In genomic region chrX:9271947-9272459, GRCm38 (mm10) we compare ENCODE assay signal across 8 mouse cellular contexts. TPM values are rescaled to one million over a fixed set of nuclear protein-coding genes. Genes with fewer than 3 reads are reported as not detected.
DNase-seq lines count a peak whose midpoint lies in the region; ATAC-seq and TF ChIP-seq lines count a peak whose summit lies in the region.

No protein-coding gene starts in this region.

- no peak for TF ChIP-seq CTCF in G1E (IDR thresholded peaks at IDR 0.05; ENCODE audit: low read depth, low read length)
- no peak for TF ChIP-seq CTCF in forebrain, postnatal 0 days (IDR thresholded peaks at IDR 0.05; ENCODE audit: low read depth)

- peak overlapping the region; percentile 67 for H3K27ac ChIP-seq in heart, embryonic 15.5 days
- H3K27ac ChIP-seq in forebrain, postnatal 0 days (ENCODE audit: low read depth, low read length): peak overlapping the region; percentile 72; the same call in 1 of the 2 replicates

- no peak for DNase-seq in heart, adult 8-10 months (ENCODE audit: low spot score)
- no peak for DNase-seq in G1E (ENCODE audit: low spot score)
- no peak for DNase-seq in forebrain, postnatal 0 days
- no peak for DNase-seq in natural killer cell, adult 2 months (ENCODE audit: low spot score in 2 of 2)
- no peak for DNase-seq in right cerebral cortex, postnatal 4 days
- no peak for DNase-seq in frontal cortex, postnatal 10 days (ENCODE audit: low spot score in 2 of 2)

- H3K9ac ChIP-seq in heart, embryonic 15.5 days: peak overlapping the region; percentile 53
- H3K9ac ChIP-seq in forebrain, postnatal 0 days: 0 out of 2 replicates have a peak overlapping the region, but pooled peaks have one; percentile 63

- 0 out of 2 replicates have a peak, but pooled peaks cover 3% of the 10 kb centered on the region for H3K4me1 ChIP-seq in heart, embryonic 15.5 days (replicated peaks)
- H3K4me1 ChIP-seq in G1E (ENCODE audit: insufficient read depth, low read depth, low read length): peaks cover 15% of the 10 kb centered on the region
- no peaks in the 10 kb centered on the region for H3K4me1 ChIP-seq in forebrain, postnatal 0 days (ENCODE audit: insufficient read depth)

- no peaks in the 10 kb centered on the region for H3K36me3 ChIP-seq in heart, embryonic 15.5 days
- no peaks in the 10 kb centered on the region for H3K36me3 ChIP-seq in G1E (replicated peaks)
- H3K36me3 ChIP-seq in forebrain, postnatal 0 days (ENCODE audit: insufficient read depth): no peaks in the 10 kb centered on the region

- peak overlapping the region; percentile 63 for H3K4me3 ChIP-seq in heart, embryonic 15.5 days
- H3K4me3 ChIP-seq in G1E (ENCODE audit: low read depth, low read length): peak overlapping the region; percentile 88
- H3K4me3 ChIP-seq in forebrain, postnatal 0 days (ENCODE audit: low read depth, low read length): peak overlapping the region; percentile 53

- 0 out of 2 replicates have a peak, but pooled peaks have one; percentile 23 for ATAC-seq in heart, embryonic 15.5 days (replicated peaks; ENCODE audit: insufficient number of reproducible peaks, insufficient read depth, low FRiP score, low read depth)
- no peak for ATAC-seq in G1E (ENCODE audit: extremely low read depth, insufficient number of reproducible peaks, low FRiP score, poor library complexity, severe bottlenecking)
- peak; percentile 38 for ATAC-seq in forebrain, postnatal 0 days
- 0 out of 2 replicates have a peak, but pooled peaks have one; percentile 3 for ATAC-seq in megakaryocyte-erythroid progenitor cell, adult 5-6 weeks (replicated peaks; ENCODE audit: low FRiP score, low TSS enrichment, poor library complexity, severe bottlenecking)

- H3K4me2 ChIP-seq in heart, embryonic 15.5 days: peak overlapping the region; percentile 65
- H3K4me2 ChIP-seq in forebrain, postnatal 0 days (ENCODE audit: low read depth): peak overlapping the region; percentile 48

- 21% methylated on average over 8 of the region's 8 CpGs for WGBS in heart, embryonic 15.5 days
- WGBS in forebrain, postnatal 0 days: 28% methylated on average over 8 of the region's 8 CpGs

- no peaks in the 10 kb centered on the region for H3K9me3 ChIP-seq in heart, embryonic 15.5 days (replicated peaks)
- no peaks in the 10 kb centered on the region for H3K9me3 ChIP-seq in G1E (replicated peaks)
- no peaks in the 10 kb centered on the region for H3K9me3 ChIP-seq in forebrain, postnatal 0 days (ENCODE audit: low read length)

- no peaks in the 10 kb centered on the region for H3K27me3 ChIP-seq in heart, embryonic 15.5 days
- H3K27me3 ChIP-seq in G1E (ENCODE audit: insufficient read depth, low read length): no peaks in the 10 kb centered on the region
- no peaks in the 10 kb centered on the region for H3K27me3 ChIP-seq in forebrain, postnatal 0 days (ENCODE audit: insufficient read depth, low read length)

RNA-seq across cellular contexts. Expression of gene Xk, which starts 0.6 kb away (rescaled TPM):
- 2.9 and 3.6 TPM in 2 replicates for polyA plus RNA-seq in heart, embryonic 15.5 days (2015; fragmentation: Nextera tagmentation; extraction: Ambion mirVana)
- total RNA-seq in heart, adult 8-10 months (2022): 1 to 10 TPM; 5.1 to 9.8 (median 8.1) TPM
- total RNA-seq in G1E (2014; fragmentation: Nextera tagmentation): 285 and 318 TPM in 2 replicates
- 37.5 and 41.4 TPM in 2 replicates for total RNA-seq in G1E (2017)
- 24.2 and 26.6 TPM in 2 replicates for polyA plus RNA-seq in G1E (2012)
- total RNA-seq in forebrain, postnatal 0 days (2014; rRNA removed): 4.7 and 7.1 TPM in 2 replicates
- 1.6 and 3.2 TPM in 2 replicates for polyA plus RNA-seq in forebrain, postnatal 0 days (2015; fragmentation: Nextera tagmentation; extraction: Ambion mirVana)
- total RNA-seq in megakaryocyte-erythroid progenitor cell, adult 5-6 weeks (2014; fragmentation: Nextera tagmentation): 45.8 and 46.1 TPM in 2 replicates
- 18.6 and 21.5 TPM in 2 replicates for total RNA-seq in megakaryocyte-erythroid progenitor cell, adult 5-6 weeks (2017)

RNA-seq across cellular contexts. Expression of gene H2al1m, which starts 11.6 kb away (rescaled TPM):
- 0.52 TPM in 1 of 2 replicates, not detected in the other for polyA plus RNA-seq in heart, embryonic 15.5 days (2015; fragmentation: Nextera tagmentation; extraction: Ambion mirVana)
- total RNA-seq in heart, adult 8-10 months (2022): 1 to 10 TPM in 1 of 4 experiments, not detected in 3; 1.3 TPM
- 2.0 and 8.1 TPM in 2 replicates for total RNA-seq in G1E (2014; fragmentation: Nextera tagmentation)
- not detected in 2 replicates for total RNA-seq in G1E (2017)
- polyA plus RNA-seq in G1E (2012): not detected in 2 replicates
- total RNA-seq in forebrain, postnatal 0 days (2014; rRNA removed): 1.6 and 2.2 TPM in 2 replicates
- not detected in 2 replicates for polyA plus RNA-seq in forebrain, postnatal 0 days (2015; fragmentation: Nextera tagmentation; extraction: Ambion mirVana)
- total RNA-seq in megakaryocyte-erythroid progenitor cell, adult 5-6 weeks (2014; fragmentation: Nextera tagmentation): 8.3 and 18.6 TPM in 2 replicates
- not detected in 2 replicates for total RNA-seq in megakaryocyte-erythroid progenitor cell, adult 5-6 weeks (2017)

RNA-seq across cellular contexts. Expression of gene Gm14862, which starts 15.3 kb away (rescaled TPM):
- 0.19 TPM in 1 of 2 replicates, not detected in the other for polyA plus RNA-seq in heart, embryonic 15.5 days (2015; fragmentation: Nextera tagmentation; extraction: Ambion mirVana)
- total RNA-seq in heart, adult 8-10 months (2022): not detected
- total RNA-seq in G1E (2014; fragmentation: Nextera tagmentation): not detected in 2 replicates
- not detected in 2 replicates for total RNA-seq in G1E (2017)
- polyA plus RNA-seq in G1E (2012): not detected in 2 replicates
- total RNA-seq in forebrain, postnatal 0 days (2014; rRNA removed): not detected in 2 replicates
- not detected in 2 replicates for polyA plus RNA-seq in forebrain, postnatal 0 days (2015; fragmentation: Nextera tagmentation; extraction: Ambion mirVana)
- total RNA-seq in megakaryocyte-erythroid progenitor cell, adult 5-6 weeks (2014; fragmentation: Nextera tagmentation): not detected in 2 replicates
- not detected in 2 replicates for total RNA-seq in megakaryocyte-erythroid progenitor cell, adult 5-6 weeks (2017)
